Mouse (Mus musculus): ENCODE measurements around the gene Ccr6. TPM values are rescaled to one million over a fixed set of nuclear protein-coding genes. Genes with fewer than 3 reads are reported as not detected.

Ccr6 gene
- total RNA-seq, 2 experiments from 2014 or later: not detected

- no peak overlapping the region for H3K4me3 ChIP-seq
- intact Hi-C loops (cut with DNase I): no loop called here
- DNase-seq: no peak
- no peak for TF ChIP-seq CTCF (IDR thresholded peaks at IDR 0.05)
- H3K27ac ChIP-seq: no peak overlapping the region
These were observed 61.9 kb downstream of the Ccr6 start for GRCm38 (mm10) chr17:8297746-8298145.

- TF ChIP-seq CTCF (IDR thresholded peaks at IDR 0.05): no peak
- no peak overlapping the region for H3K27ac ChIP-seq
- no peak overlapping the region for H3K4me3 ChIP-seq
- intact Hi-C loops (cut with DNase I): no loop called here
- no peak for DNase-seq
These were observed 62.4 kb downstream of the Ccr6 start for GRCm38 (mm10) chr17:8298281-8298680.

GRCm38 (mm10) chr17:8299524-8299923, 63.7 kb downstream of the Ccr6 start:
- Histone ChIP-seq H3K27ac (no peak overlapping the region), H3K4me3 (no peak overlapping the region)
- intact Hi-C loops (cut with DNase I): no loop called here
- no peak for TF ChIP-seq CTCF (IDR thresholded peaks at IDR 0.05)
- DNase-seq: no peak

- no peak overlapping the region for H3K4me3 ChIP-seq
- intact Hi-C loops (cut with DNase I): loop anchor here (5.0 kb wide), 1 partner anchor 39 kb away; no protein-coding TSS in a partner anchor
- no peak overlapping the region for H3K27ac ChIP-seq
- no peak for DNase-seq
- peak; percentile 38; the same call in 1 of the 2 replicates for TF ChIP-seq CTCF (IDR thresholded peaks at IDR 0.05)
These were observed 65.7 kb downstream of the Ccr6 start for GRCm38 (mm10) chr17:8301515-8301914.

- intact Hi-C loops (cut with DNase I): loop anchor here (5.0 kb wide), 1 partner anchor 41 kb away; no protein-coding TSS in a partner anchor
- H3K27ac ChIP-seq: no peak overlapping the region
- TF ChIP-seq CTCF (IDR thresholded peaks at IDR 0.05): no peak
- H3K4me3 ChIP-seq: no peak overlapping the region
- DNase-seq: no peak
These were observed 67.1 kb downstream of the Ccr6 start for GRCm38 (mm10) chr17:8302772-8303438.

GRCm38 (mm10) chr17:8303671-8304070, 67.8 kb downstream of the Ccr6 start:
- no peak for DNase-seq
- no peak for TF ChIP-seq CTCF (IDR thresholded peaks at IDR 0.05)

GRCm38 (mm10) chr17:8305801-8306200, 70.0 kb downstream of the Ccr6 start:
- Histone ChIP-seq H3K4me3 (no peak overlapping the region), H3K27ac (no peak overlapping the region)
- TF ChIP-seq CTCF (IDR thresholded peaks at IDR 0.05): peak; percentile 35; the same call in 1 of the 2 replicates
- intact Hi-C loops (cut with DNase I): no loop called here
- DNase-seq: no peak

More at GRCm38 (mm10) chr17:8303671-8304070, 67.8 kb downstream of the Ccr6 start:
- intact Hi-C loops (cut with DNase I): loop anchor here (5.0 kb wide), 1 partner anchor 41 kb away; no protein-coding TSS in a partner anchor
- Histone ChIP-seq H3K4me3 (no peak overlapping the region), H3K27ac (no peak overlapping the region)

Other genes with a start within 250 kb of the Ccr6 start
- under 1 TPM in 1 of 2 experiments, not detected in 1; 0.38 TPM for gene Gm49673, start 88.3 kb upstream of the Ccr6 start, total RNA-seq (2021)
- 10 to 100 TPM; 14.1 to 16.9 TPM for gene Rnaset2a, start 87.9 kb upstream of the Ccr6 start, total RNA-seq (2021)
- 10 to 100 TPM; 17.3 to 22.9 TPM for gene Fgfr1op, start 70.5 kb upstream of the Ccr6 start, total RNA-seq (2021)
- gene Mpc1, start 46.9 kb downstream of the Ccr6 start, total RNA-seq (2021): 100 to 1,000 TPM; 440 to 533 TPM
- 1 to 10 TPM; 4.9 to 9.6 TPM for gene Sft2d1, start 75.1 kb downstream of the Ccr6 start, total RNA-seq (2021)
- under 1 TPM; 0.08 TPM for gene Prr18, start 101.4 kb downstream of the Ccr6 start, total RNA-seq (2021)
- not detected for gene T2, start 119.9 kb downstream of the Ccr6 start, total RNA-seq (2021)
- gene T, start 198.4 kb downstream of the Ccr6 start, total RNA-seq (2021): not detected

Data from gastrocnemius, adult 2 months (tissue).